Mouse (Mus musculus) lung, postnatal 0 days (tissue): ENCODE results near the gene G6pd2.

Experiments
- CTCF ChIP-seq: IDR thresholded peaks from 2 replicates; pipeline ENCODE4 v1.5.1; 2016; ENCODE audit warnings: antibody characterized with exemption, mild to moderate bottlenecking
- EP300 ChIP-seq: IDR thresholded peaks from 2 replicates; pipeline ENCODE4 v1.6.1; 2016; ENCODE audit warnings: antibody characterized with exemption, mild to moderate bottlenecking, control low read depth

- TF ChIP-seq CTCF (no peak), EP300 (no peak)
These were observed 35.3 kb downstream of the G6pd2 start for GRCm38 (mm10) chr5:61843891-61844290.
